ENCODE assay signal across 11 mouse cellular contexts in genomic region chr4:108430656-108431560, GRCm38 (mm10). TPM values are rescaled to one million over a fixed set of nuclear protein-coding genes. Genes with fewer than 3 reads are reported as not detected.
DNase-seq lines count a peak whose midpoint lies in the region; ATAC-seq and TF ChIP-seq lines count a peak whose summit lies in the region.
"Had no signal": no experiment of that assay in that cellular context is flagged by ENCODE, and none has a peak within 500 bp of the region (broad histone marks: within the 10 kb centered on the region; RNA-seq: fewer than 3 reads in every experiment).

No protein-coding gene starts in this region.

- no peaks in the 10 kb centered on the region for H3K27me3 ChIP-seq in intestine, embryonic 14.5 days (replicated peaks; ENCODE audit: control insufficient read depth, insufficient read depth, low read length)
- no peaks in the 10 kb centered on the region for H3K27me3 ChIP-seq in intestine, postnatal 0 days (replicated peaks; ENCODE audit: control insufficient read depth, insufficient read depth, low read length)
- H3K27me3 ChIP-seq in embryonic facial prominence, embryonic 14.5 days (replicated peaks; ENCODE audit: control insufficient read depth, insufficient read depth, low read length), result no peaks in the 10 kb centered on the region
- no peaks in the 10 kb centered on the region for H3K27me3 ChIP-seq in kidney, embryonic 16.5 days (ENCODE audit: insufficient read depth, low read length)
- H3K27me3 ChIP-seq in midbrain, postnatal 0 days (ENCODE audit: insufficient read depth, low read length), result no peaks in the 10 kb centered on the region

- H3K4me1 ChIP-seq in intestine, embryonic 14.5 days (replicated peaks; ENCODE audit: control insufficient read depth, insufficient read depth, low read length), result peaks cover 34% of the 10 kb centered on the region
- 0 out of 2 replicates have a peak, but pooled peaks cover 3% of the 10 kb centered on the region for H3K4me1 ChIP-seq in intestine, postnatal 0 days (replicated peaks; ENCODE audit: control insufficient read depth, insufficient read depth, low read length)
- peaks cover 28% of the 10 kb centered on the region for H3K4me1 ChIP-seq in embryonic facial prominence, embryonic 14.5 days (ENCODE audit: control insufficient read depth, insufficient read depth, low read length)
- H3K4me1 ChIP-seq in kidney, embryonic 16.5 days (ENCODE audit: insufficient read depth, low read length), result peaks cover 17% of the 10 kb centered on the region
- H3K4me1 ChIP-seq in midbrain, postnatal 0 days (ENCODE audit: insufficient read depth, low read length), result peaks cover 10% of the 10 kb centered on the region; the same call in 1 of the 2 replicates

- DNase-seq in intestine, embryonic 14.5 days (ENCODE audit: low spot score), result no peak
- DNase-seq in embryonic facial prominence, embryonic 14.5 days (ENCODE audit: low spot score), result peak; percentile 90
- DNase-seq in midbrain, postnatal 0 days (ENCODE audit: low spot score), result peak; percentile 42
- no peak for DNase-seq in urinary bladder, adult 18-20 months (ENCODE audit: low spot score in 2 of 2)
- no peak for DNase-seq in lung, postnatal 10 days
- DNase-seq in ovary, postnatal 14 days (ENCODE audit: low spot score), result no peak

- no peak overlapping the region for H3K9ac ChIP-seq in intestine, embryonic 14.5 days (ENCODE audit: low read length)
- no peak overlapping the region for H3K9ac ChIP-seq in intestine, postnatal 0 days (ENCODE audit: low read depth, low read length)
- no peak overlapping the region for H3K9ac ChIP-seq in embryonic facial prominence, embryonic 14.5 days (ENCODE audit: low read depth, low read length)
- H3K9ac ChIP-seq in kidney, embryonic 16.5 days (replicated peaks; ENCODE audit: low read length), result no peak overlapping the region
- 0 out of 2 replicates have a peak overlapping the region, but pooled peaks have one; percentile 13 for H3K9ac ChIP-seq in midbrain, postnatal 0 days (replicated peaks; ENCODE audit: low read length, poor library complexity, severe bottlenecking)
- H3K9ac ChIP-seq: liver, embryonic 14.5 days had no signal

- no peak overlapping the region for H3K4me2 ChIP-seq in intestine, embryonic 14.5 days (ENCODE audit: low read length)
- no peak overlapping the region for H3K4me2 ChIP-seq in intestine, postnatal 0 days (replicated peaks; ENCODE audit: low read depth)
- H3K4me2 ChIP-seq in embryonic facial prominence, embryonic 14.5 days (ENCODE audit: low read depth, low read length), result no peak overlapping the region
- H3K4me2 ChIP-seq in kidney, embryonic 16.5 days (replicated peaks; ENCODE audit: low read depth, low read length), result no peak overlapping the region
- no peak overlapping the region for H3K4me2 ChIP-seq in midbrain, postnatal 0 days (ENCODE audit: low read depth, low read length, poor library complexity, severe bottlenecking)

- TF ChIP-seq CTCF in intestine, postnatal 0 days (IDR thresholded peaks at IDR 0.05; ENCODE audit: low read depth), result no peak
- TF ChIP-seq CTCF in midbrain, postnatal 0 days (IDR thresholded peaks at IDR 0.05), result no peak

- no peak for ATAC-seq in intestine, embryonic 14.5 days (replicated peaks; ENCODE audit: low FRiP score, low TSS enrichment, low read depth)
- no peak for ATAC-seq in intestine, postnatal 0 days
- ATAC-seq in embryonic facial prominence, embryonic 14.5 days (ENCODE audit: low read depth), result peak; percentile 94
- peak; percentile 84 for ATAC-seq in kidney, embryonic 16.5 days (ENCODE audit: low FRiP score, low TSS enrichment)
- peak; percentile 49; the same call in 1 of the 2 replicates for ATAC-seq in midbrain, postnatal 0 days (ENCODE audit: low FRiP score)
- ATAC-seq: activated CD4-positive, CD25-positive, alpha-beta regulatory T cell, adult 4 months had no signal

- H3K9me3 ChIP-seq in intestine, embryonic 14.5 days (ENCODE audit: control insufficient read depth, low read length), result no peaks in the 10 kb centered on the region
- H3K9me3 ChIP-seq in intestine, postnatal 0 days (ENCODE audit: control insufficient read depth), result no peaks in the 10 kb centered on the region
- no peaks in the 10 kb centered on the region for H3K9me3 ChIP-seq in embryonic facial prominence, embryonic 14.5 days (ENCODE audit: control insufficient read depth, low read length)
- H3K9me3 ChIP-seq in kidney, embryonic 16.5 days (ENCODE audit: low read length), result no peaks in the 10 kb centered on the region
- no peaks in the 10 kb centered on the region for H3K9me3 ChIP-seq in midbrain, postnatal 0 days (ENCODE audit: low read length)

- no peaks in the 10 kb centered on the region for H3K36me3 ChIP-seq in intestine, embryonic 14.5 days (ENCODE audit: control insufficient read depth, insufficient read depth, low read length)
- H3K36me3 ChIP-seq in intestine, postnatal 0 days (ENCODE audit: control insufficient read depth, insufficient read depth), result no peaks in the 10 kb centered on the region
- H3K36me3 ChIP-seq in embryonic facial prominence, embryonic 14.5 days (ENCODE audit: control insufficient read depth, insufficient read depth, low read length), result no peaks in the 10 kb centered on the region
- no peaks in the 10 kb centered on the region for H3K36me3 ChIP-seq in kidney, embryonic 16.5 days (ENCODE audit: insufficient read depth, low read length)
- H3K36me3 ChIP-seq in midbrain, postnatal 0 days (ENCODE audit: insufficient read depth, low read length), result no peaks in the 10 kb centered on the region

- peak overlapping the region; percentile 38; the same call in 1 of the 2 replicates for H3K27ac ChIP-seq in intestine, embryonic 14.5 days (ENCODE audit: low read depth)
- H3K27ac ChIP-seq in intestine, postnatal 0 days (ENCODE audit: low read depth, low read length), result no peak overlapping the region
- peak overlapping the region; percentile 56 for H3K27ac ChIP-seq in embryonic facial prominence, embryonic 14.5 days (replicated peaks; ENCODE audit: low read depth, low read length)
- 0 out of 2 replicates have a peak overlapping the region, but pooled peaks have one; percentile 10 for H3K27ac ChIP-seq in kidney, embryonic 16.5 days (ENCODE audit: low read length)
- H3K27ac ChIP-seq in midbrain, postnatal 0 days (ENCODE audit: low read depth, low read length), result peak overlapping the region; percentile 47; the same call in 1 of the 2 replicates
- H3K27ac ChIP-seq: liver, embryonic 14.5 days had no signal

- H3K4me3 ChIP-seq in intestine, embryonic 14.5 days (ENCODE audit: low read depth, low read length), result no peak overlapping the region
- no peak overlapping the region for H3K4me3 ChIP-seq in intestine, postnatal 0 days (ENCODE audit: low read depth, low read length)
- H3K4me3 ChIP-seq in embryonic facial prominence, embryonic 14.5 days (ENCODE audit: low read depth, low read length), result no peak overlapping the region
- H3K4me3 ChIP-seq in kidney, embryonic 16.5 days (ENCODE audit: low read length), result no peak overlapping the region
- no peak overlapping the region for H3K4me3 ChIP-seq in midbrain, postnatal 0 days (ENCODE audit: low read depth, low read length)

- WGBS in intestine, embryonic 14.5 days, result 50% methylated on average over 4 of the region's 4 CpGs
- WGBS in intestine, postnatal 0 days, result 61% methylated on average over 4 of the region's 4 CpGs
- 34% methylated on average over 4 of the region's 4 CpGs for WGBS in embryonic facial prominence, embryonic 14.5 days
- WGBS in kidney, embryonic 16.5 days, result 41% methylated on average over 4 of the region's 4 CpGs
- 36% methylated on average over 4 of the region's 4 CpGs for WGBS in midbrain, postnatal 0 days

RNA-seq across cellular contexts. Expression of gene Gpx7, which starts 24.1 kb away (rescaled TPM):
- 40.0 and 46.4 TPM in 2 replicates for polyA plus RNA-seq in intestine, embryonic 14.5 days (2014; fragmentation: Nextera tagmentation; extraction: Ambion mirVana)
- polyA plus RNA-seq in intestine, postnatal 0 days (2015; fragmentation: Nextera tagmentation; extraction: Ambion mirVana), result 21.7 and 22.9 TPM in 2 replicates
- polyA plus RNA-seq in embryonic facial prominence, embryonic 14.5 days (2014; fragmentation: Nextera tagmentation; extraction: Ambion mirVana), result 124 and 127 TPM in 2 replicates
- 65.2 and 65.4 TPM in 2 replicates for polyA plus RNA-seq in kidney, embryonic 16.5 days (2015; fragmentation: Nextera tagmentation; extraction: Ambion mirVana)
- total RNA-seq in midbrain, postnatal 0 days (2014; rRNA removed), result 27.7 and 52.2 TPM in 2 replicates
- 35.1 and 37.5 TPM in 2 replicates for polyA plus RNA-seq in midbrain, postnatal 0 days (2015; fragmentation: Nextera tagmentation; extraction: Ambion mirVana)

RNA-seq across cellular contexts. Expression of gene Tut4, which starts 28.3 kb away (rescaled TPM):
- 54.7 and 67.5 TPM in 2 replicates for polyA plus RNA-seq in intestine, embryonic 14.5 days (2014; fragmentation: Nextera tagmentation; extraction: Ambion mirVana)
- 19.1 and 22.8 TPM in 2 replicates for polyA plus RNA-seq in intestine, postnatal 0 days (2015; fragmentation: Nextera tagmentation; extraction: Ambion mirVana)
- 46.7 and 55.4 TPM in 2 replicates for polyA plus RNA-seq in embryonic facial prominence, embryonic 14.5 days (2014; fragmentation: Nextera tagmentation; extraction: Ambion mirVana)
- polyA plus RNA-seq in kidney, embryonic 16.5 days (2015; fragmentation: Nextera tagmentation; extraction: Ambion mirVana), result 55.1 and 72.0 TPM in 2 replicates
- total RNA-seq in midbrain, postnatal 0 days (2014; rRNA removed), result 52.2 and 96.4 TPM in 2 replicates
- 36.4 and 45.7 TPM in 2 replicates for polyA plus RNA-seq in midbrain, postnatal 0 days (2015; fragmentation: Nextera tagmentation; extraction: Ambion mirVana)

RNA-seq across cellular contexts. Expression of gene Shisal2a, which starts 47.8 kb away (rescaled TPM):
- polyA plus RNA-seq in intestine, embryonic 14.5 days (2014; fragmentation: Nextera tagmentation; extraction: Ambion mirVana), result 1.7 and 3.4 TPM in 2 replicates
- 0.50 and 0.55 TPM in 2 replicates for polyA plus RNA-seq in intestine, postnatal 0 days (2015; fragmentation: Nextera tagmentation; extraction: Ambion mirVana)
- polyA plus RNA-seq in embryonic facial prominence, embryonic 14.5 days (2014; fragmentation: Nextera tagmentation; extraction: Ambion mirVana), result 3.9 and 4.7 TPM in 2 replicates
- 0.29 and 1.1 TPM in 2 replicates for polyA plus RNA-seq in kidney, embryonic 16.5 days (2015; fragmentation: Nextera tagmentation; extraction: Ambion mirVana)
- 0.49 and 5.5 TPM in 2 replicates for total RNA-seq in midbrain, postnatal 0 days (2014; rRNA removed)
- 12.6 and 15.5 TPM in 2 replicates for polyA plus RNA-seq in midbrain, postnatal 0 days (2015; fragmentation: Nextera tagmentation; extraction: Ambion mirVana)
- polyA plus RNA-seq: activated CD4-positive, CD25-positive, alpha-beta regulatory T cell, adult 4 months; urinary bladder, adult 2 months had no signal

Comparison
In these comparisons a context has a peak if more than half of its experiments do, and no peak if none do; other contexts are left out.
1. ATAC-seq: peak in embryonic facial prominence, embryonic 14.5 days (single experiment), kidney, embryonic 16.5 days (single experiment) and midbrain, postnatal 0 days (single experiment); none in intestine, embryonic 14.5 days (single experiment) and intestine, postnatal 0 days (single experiment).
2. DNase-seq: peak in embryonic facial prominence, embryonic 14.5 days (single experiment) and midbrain, postnatal 0 days (single experiment); none in intestine, embryonic 14.5 days (single experiment), urinary bladder, adult 18-20 months (0 of 2), lung, postnatal 10 days (single experiment) and ovary, postnatal 14 days (single experiment).